Mouse (Mus musculus) frontal cortex, postnatal 36 days (tissue): ENCODE data around the gene Mum1.

ENCODE experiments used
- DNase-seq, 2 experiments: peaks; one replicate each; pipeline ENCODE4 v3.0.0; 2022; ENCODE audit warnings: low spot score in 2 of 2

The Mum1 gene

GRCm38 (mm10) chr10:80271186-80271843 is 45.1 kb downstream of the Mum1 start:
- no peak for DNase-seq

GRCm38 (mm10) chr10:80271870-80272585 is 45.8 kb downstream of the Mum1 start:
- DNase-seq, result no peak

GRCm38 (mm10) chr10:80273847-80274246 is 47.6 kb downstream of the Mum1 start:
- no peak for DNase-seq

- DNase-seq, result no peak
Measured at GRCm38 (mm10) chr10:80276238-80276637, 50.0 kb downstream of the Mum1 start.

GRCm38 (mm10) chr10:80278390-80278789 is 52.2 kb downstream of the Mum1 start:
- no peak for DNase-seq

GRCm38 (mm10) chr10:80279273-80279672 is 53.0 kb downstream of the Mum1 start:
- DNase-seq, result no peak

- DNase-seq, result no peak
Measured at GRCm38 (mm10) chr10:80281304-80281703, 55.1 kb downstream of the Mum1 start.

- no peak for DNase-seq
Measured at GRCm38 (mm10) chr10:80281921-80282371, 55.7 kb downstream of the Mum1 start.

- no peak for DNase-seq
Measured at GRCm38 (mm10) chr10:80282481-80283441, 56.5 kb downstream of the Mum1 start.

- DNase-seq, result no peak
Measured at GRCm38 (mm10) chr10:80285222-80286070, 59.2 kb downstream of the Mum1 start.

GRCm38 (mm10) chr10:80288097-80288496 is 61.9 kb downstream of the Mum1 start:
- no peak for DNase-seq

GRCm38 (mm10) chr10:80288657-80289056 is 62.4 kb downstream of the Mum1 start:
- DNase-seq, result no peak

- DNase-seq, result peak; percentile 89 to 93
Measured at GRCm38 (mm10) chr10:80292251-80293146, 66.3 kb downstream of the Mum1 start, which contains the start of gene Rps15. Rps15 (plus strand) TSS chr10:80292453.

- no peak for DNase-seq
Measured at GRCm38 (mm10) chr10:80293325-80293724, 67.1 kb downstream of the Mum1 start.
